Mouse (Mus musculus) lung, embryonic 15.5 days (tissue): ENCODE results near the gene Lpp. TPM values are rescaled to one million over a fixed set of nuclear protein-coding genes. Genes with fewer than 3 reads are reported as not detected.
A peak's percentile ranks its signal among the peaks of the same experiment; 100 is the strongest.

Source experiments
- ATAC-seq: fragments of 200-750 bp; cut with Nextera tagmentation; 2 replicates; pipeline ENCODE4 v1.8.0; 2017; ENCODE audit warnings: moderate number of reproducible peaks, borderline replicate concordance; ENCODE audit not compliant: low FRiP score, low TSS enrichment; ENCODE audit errors: extremely low read depth
- H3K27ac ChIP-seq: fragments of 300-500 bp; sonication (generic); 2 replicates; pipeline ENCODE4 v1.5.1; 2015; ENCODE audit warnings: moderate library complexity, mild to moderate bottlenecking, inconsistent platforms
- H3K27me3 ChIP-seq: fragments of 300-500 bp; sonication (generic); 2 replicates; pipeline ENCODE4 v1.6.1; 2015; ENCODE audit warnings: inconsistent platforms
- H3K36me3 ChIP-seq: fragments of 300-500 bp; sonication (generic); 2 replicates; pipeline ENCODE4 v1.6.1; 2015; ENCODE audit warnings: inconsistent platforms
- H3K4me1 ChIP-seq: fragments of 300-500 bp; sonication (generic); 2 replicates; pipeline ENCODE4 v1.6.1; 2015; ENCODE audit warnings: inconsistent platforms
- H3K4me2 ChIP-seq: fragments of 300-500 bp; sonication (generic); 2 replicates; pipeline ENCODE4 v1.6.1; 2015; ENCODE audit warnings: inconsistent platforms, mild to moderate bottlenecking, moderate library complexity
- H3K4me3 ChIP-seq: fragments of 300-500 bp; sonication (generic); 2 replicates; pipeline ENCODE4 v1.5.1; 2015; ENCODE audit warnings: mild to moderate bottlenecking, inconsistent platforms
- H3K9ac ChIP-seq: fragments of 300-500 bp; sonication (generic); 2 replicates; pipeline ENCODE4 v1.6.1; 2015; ENCODE audit warnings: inconsistent platforms
- H3K9me3 ChIP-seq: fragments of 300-500 bp; sonication (generic); 2 replicates; pipeline ENCODE4 v1.6.1; 2016; ENCODE audit warnings: inconsistent platforms
- WGBS: fragments of 180-500 bp; shearing (Covaris S2); methylation state at CpG from one replicate; pipeline ENCODE4 v1.1.7; 2015; 5-methylcytosine and 5-hydroxymethylcytosine counted together
- polyA plus RNA-seq: library from polyadenylated mRNA; unstranded; fragments of >200 nt; fragmentation: Nextera tagmentation; extraction: Ambion mirVana; gene quantifications from 2 replicates; pipeline ENCODE4 v1.2.1, GENCODE M21; 2015

The Lpp gene
- polyA plus RNA-seq, 1 experiment from 2014 or later: 65.4 TPM

GRCm38 (mm10) chr16:24644760-24645406, 251.6 kb downstream of the Lpp start:
- WGBS: 84% methylated on average over 4 of the region's 4 CpGs
- no peaks in the 10 kb centered on the region for H3K27me3 ChIP-seq
- no peak overlapping the region for H3K4me3 ChIP-seq
- H3K36me3 ChIP-seq: no peaks in the 10 kb centered on the region
- H3K4me1 ChIP-seq: 0 out of 2 replicates have a peak, but pooled peaks cover 3% of the 10 kb centered on the region
- H3K27ac ChIP-seq: no peak overlapping the region
- no peak for ATAC-seq
- no peak overlapping the region for H3K4me2 ChIP-seq
- H3K9me3 ChIP-seq: no peaks in the 10 kb centered on the region
- H3K9ac ChIP-seq: no peak overlapping the region

DNA sequence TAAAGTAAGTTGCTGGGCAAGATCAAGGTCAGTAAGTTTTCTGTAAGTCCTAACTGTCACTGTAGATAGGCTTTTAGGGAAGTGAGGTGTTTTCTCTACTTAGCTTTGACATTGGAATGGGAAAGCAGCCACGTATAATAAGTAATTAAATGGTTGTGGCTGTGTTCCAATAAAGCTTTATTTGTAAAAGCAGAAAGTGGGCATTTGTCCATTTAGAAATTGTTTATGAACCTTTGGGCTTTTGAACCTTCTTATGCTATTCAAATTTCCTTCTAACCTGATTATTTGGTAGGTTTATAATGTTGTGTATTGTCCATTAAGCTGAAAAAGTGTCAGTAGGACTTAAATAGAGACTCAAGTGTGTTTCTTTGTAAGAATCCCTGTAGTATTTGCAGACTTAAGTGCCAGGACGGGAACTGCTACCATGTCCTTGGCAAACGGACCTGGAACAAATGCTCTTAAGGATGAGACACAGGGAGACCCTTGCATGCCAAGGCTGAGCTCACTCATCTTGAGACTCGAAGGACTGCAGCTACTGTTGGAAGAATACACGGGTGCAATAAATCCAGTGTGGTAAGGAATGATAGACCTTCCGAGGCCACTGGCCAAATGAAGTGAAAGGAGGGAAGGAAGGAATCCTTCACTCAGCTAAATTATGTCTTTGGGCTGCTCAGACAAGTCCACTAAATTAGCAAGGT, 252.7 kb downstream of the Lpp start:
- Histone ChIP-seq H3K9me3 (no peaks in the 10 kb centered on the region), H3K36me3 (no peaks in the 10 kb centered on the region), H3K9ac (no peak overlapping the region), H3K27ac (no peak overlapping the region), H3K4me3 (no peak overlapping the region), H3K4me2 (no peak overlapping the region), H3K27me3 (no peaks in the 10 kb centered on the region), H3K4me1 (0 out of 2 replicates have a peak, but pooled peaks cover 3% of the 10 kb centered on the region)
- no peak for ATAC-seq
- WGBS: 59% methylated on average over 6 of the region's 6 CpGs

DNA sequence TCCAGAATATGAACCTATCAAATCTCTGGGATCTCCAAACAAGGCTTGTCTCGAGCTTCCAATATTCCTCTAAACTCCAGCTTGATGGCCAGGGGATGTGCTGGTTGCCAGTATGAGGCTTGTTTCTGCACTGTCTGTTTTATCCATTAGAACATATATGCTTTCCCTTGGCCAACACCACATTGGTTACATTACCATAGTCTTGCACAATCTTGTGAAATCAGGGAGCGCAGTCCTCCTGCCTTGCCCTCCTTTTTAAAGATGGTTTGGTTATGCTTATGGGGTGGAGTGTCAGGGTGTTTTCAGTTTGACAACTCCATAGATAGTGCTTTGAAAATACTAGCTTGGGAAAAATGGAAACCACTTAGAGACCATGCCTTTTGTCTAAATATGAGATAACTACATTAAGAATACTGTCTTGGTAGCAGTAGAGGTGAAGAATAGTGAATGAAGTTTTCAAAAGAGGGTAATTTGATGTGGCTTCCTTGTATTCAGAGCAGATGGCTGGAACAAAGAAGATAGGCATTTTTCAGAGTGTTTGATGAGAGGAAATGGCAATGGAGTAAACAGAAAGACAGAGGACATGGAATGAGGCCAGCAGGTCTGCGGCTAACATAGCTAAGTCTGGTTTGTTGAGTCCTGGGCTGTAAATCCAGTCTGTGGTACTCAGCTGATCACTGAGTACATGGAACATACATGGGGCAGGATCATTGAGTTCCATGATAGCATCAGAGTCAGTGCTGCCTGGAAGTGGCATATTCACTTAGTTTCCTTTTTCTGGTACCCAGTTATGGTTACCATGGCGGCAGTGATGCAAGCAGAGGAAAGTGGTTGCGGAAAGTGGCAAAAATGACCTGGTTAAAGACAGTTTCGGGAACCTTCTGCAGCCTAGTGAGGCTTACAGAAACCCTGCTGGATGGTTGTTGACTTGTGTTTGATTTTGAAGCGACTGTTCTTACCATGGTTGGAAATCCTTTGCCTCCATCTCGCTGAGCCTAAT, 258.6 kb downstream of the Lpp start:
- 0 out of 2 replicates have a peak, but pooled peaks have one; percentile 27 for ATAC-seq
- H3K9me3 ChIP-seq: no peaks in the 10 kb centered on the region
- H3K36me3 ChIP-seq: no peaks in the 10 kb centered on the region
- H3K4me2 ChIP-seq: no peak overlapping the region
- WGBS: 77% methylated on average over 8 of the region's 8 CpGs
- H3K27me3 ChIP-seq: no peaks in the 10 kb centered on the region
- H3K27ac ChIP-seq: no peak overlapping the region
- H3K4me1 ChIP-seq: peaks cover 24% of the 10 kb centered on the region
- no peak overlapping the region for H3K4me3 ChIP-seq
- no peak overlapping the region for H3K9ac ChIP-seq

DNA sequence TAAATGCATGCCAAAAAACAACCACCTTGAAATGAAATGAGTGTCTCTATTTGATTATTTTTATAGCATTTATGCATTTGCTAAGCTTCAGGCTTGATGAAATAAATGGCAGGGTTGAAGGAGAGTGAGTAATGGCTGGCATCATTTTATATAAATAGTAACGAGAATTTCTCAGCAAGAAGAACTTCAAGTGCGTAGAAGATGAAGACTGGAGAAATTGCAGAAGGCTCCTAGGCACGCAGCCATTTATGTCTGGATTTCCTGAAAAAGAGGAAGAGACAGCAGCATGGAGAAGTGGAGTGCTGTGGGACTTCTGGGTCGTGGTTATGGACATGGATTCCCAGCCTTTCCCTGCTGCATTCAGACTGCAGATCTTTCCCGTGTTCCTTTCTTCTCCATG, 259.7 kb downstream of the Lpp start:
- Histone ChIP-seq H3K9me3 (no peaks in the 10 kb centered on the region), H3K4me3 (no peak overlapping the region), H3K27me3 (no peaks in the 10 kb centered on the region), H3K36me3 (no peaks in the 10 kb centered on the region), H3K27ac (no peak overlapping the region), H3K4me1 (peaks cover 24% of the 10 kb centered on the region), H3K4me2 (no peak overlapping the region), H3K9ac (no peak overlapping the region)
- 68% methylated on average over 5 of the region's 5 CpGs for WGBS
- no peak for ATAC-seq

GRCm38 (mm10) chr16:24655116-24655515, 261.8 kb downstream of the Lpp start:
- Histone ChIP-seq H3K9me3 (no peaks in the 10 kb centered on the region), H3K27ac (peak overlapping the region; percentile 67; the same call in 1 of the 2 replicates), H3K27me3 (no peaks in the 10 kb centered on the region), H3K9ac (no peak overlapping the region), H3K4me2 (no peak overlapping the region), H3K4me1 (peaks cover 24% of the 10 kb centered on the region), H3K36me3 (no peaks in the 10 kb centered on the region), H3K4me3 (no peak overlapping the region)
- ATAC-seq: no peak
- 40% methylated on average over 3 of the region's 3 CpGs for WGBS

- H3K4me3 ChIP-seq: no peak overlapping the region
- no peak for ATAC-seq
- H3K9ac ChIP-seq: no peak overlapping the region
- peaks cover 24% of the 10 kb centered on the region for H3K4me1 ChIP-seq
- no peak overlapping the region for H3K27ac ChIP-seq
- 85% methylated on average over 8 of the region's 8 CpGs for WGBS
- no peaks in the 10 kb centered on the region for H3K9me3 ChIP-seq
- H3K4me2 ChIP-seq: no peak overlapping the region
- H3K27me3 ChIP-seq: no peaks in the 10 kb centered on the region
- H3K36me3 ChIP-seq: no peaks in the 10 kb centered on the region
Observed at GRCm38 (mm10) chr16:24656026-24656425, 262.7 kb downstream of the Lpp start.

DNA sequence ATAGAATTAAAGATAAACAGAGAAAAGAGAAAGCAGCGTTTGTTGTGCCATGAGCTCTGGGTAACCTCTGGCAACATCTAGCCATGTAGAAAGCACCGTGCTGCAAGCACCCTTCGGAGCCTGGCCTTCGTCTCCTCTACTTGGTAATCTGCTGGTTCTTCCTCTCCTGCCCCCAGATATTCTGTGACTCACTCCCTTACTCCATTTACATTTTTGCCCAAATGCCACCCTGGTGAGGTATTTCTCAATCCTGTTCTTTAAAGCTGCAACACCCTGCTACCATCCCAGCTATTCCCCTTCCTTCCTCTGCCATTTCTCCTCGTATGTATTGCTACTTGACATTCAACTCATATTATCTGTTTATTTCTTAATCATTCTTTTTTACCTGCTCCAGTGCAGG, 263.4 kb downstream of the Lpp start:
- H3K4me3 ChIP-seq: no peak overlapping the region
- H3K36me3 ChIP-seq: peaks cover 3% of the 10 kb centered on the region; the same call in 1 of the 2 replicates
- WGBS: 81% methylated on average over 5 of the region's 5 CpGs
- no peaks in the 10 kb centered on the region for H3K9me3 ChIP-seq
- no peak overlapping the region for H3K9ac ChIP-seq
- H3K4me1 ChIP-seq: peaks cover 20% of the 10 kb centered on the region
- H3K27me3 ChIP-seq: no peaks in the 10 kb centered on the region
- H3K4me2 ChIP-seq: no peak overlapping the region
- no peak overlapping the region for H3K27ac ChIP-seq
- ATAC-seq: no peak

- Histone ChIP-seq H3K9ac (no peak overlapping the region), H3K4me2 (no peak overlapping the region), H3K4me1 (peaks cover 13% of the 10 kb centered on the region; the same call in 1 of the 2 replicates), H3K9me3 (no peaks in the 10 kb centered on the region), H3K27ac (no peak overlapping the region), H3K36me3 (peaks cover 6% of the 10 kb centered on the region; the same call in 1 of the 2 replicates), H3K4me3 (no peak overlapping the region), H3K27me3 (no peaks in the 10 kb centered on the region)
- no peak for ATAC-seq
- WGBS: 93% methylated on average over 2 of the region's 2 CpGs
Observed at GRCm38 (mm10) chr16:24659049-24659448, 265.7 kb downstream of the Lpp start.

GRCm38 (mm10) chr16:24664131-24664530, 270.8 kb downstream of the Lpp start:
- no peak overlapping the region for H3K9ac ChIP-seq
- H3K4me3 ChIP-seq: no peak overlapping the region
- peaks cover 6% of the 10 kb centered on the region; the same call in 1 of the 2 replicates for H3K36me3 ChIP-seq
- H3K9me3 ChIP-seq: no peaks in the 10 kb centered on the region
- ATAC-seq: no peak
- H3K4me1 ChIP-seq: no peaks in the 10 kb centered on the region
- H3K27me3 ChIP-seq: no peaks in the 10 kb centered on the region
- no peak overlapping the region for H3K27ac ChIP-seq
- no peak overlapping the region for H3K4me2 ChIP-seq

DNA sequence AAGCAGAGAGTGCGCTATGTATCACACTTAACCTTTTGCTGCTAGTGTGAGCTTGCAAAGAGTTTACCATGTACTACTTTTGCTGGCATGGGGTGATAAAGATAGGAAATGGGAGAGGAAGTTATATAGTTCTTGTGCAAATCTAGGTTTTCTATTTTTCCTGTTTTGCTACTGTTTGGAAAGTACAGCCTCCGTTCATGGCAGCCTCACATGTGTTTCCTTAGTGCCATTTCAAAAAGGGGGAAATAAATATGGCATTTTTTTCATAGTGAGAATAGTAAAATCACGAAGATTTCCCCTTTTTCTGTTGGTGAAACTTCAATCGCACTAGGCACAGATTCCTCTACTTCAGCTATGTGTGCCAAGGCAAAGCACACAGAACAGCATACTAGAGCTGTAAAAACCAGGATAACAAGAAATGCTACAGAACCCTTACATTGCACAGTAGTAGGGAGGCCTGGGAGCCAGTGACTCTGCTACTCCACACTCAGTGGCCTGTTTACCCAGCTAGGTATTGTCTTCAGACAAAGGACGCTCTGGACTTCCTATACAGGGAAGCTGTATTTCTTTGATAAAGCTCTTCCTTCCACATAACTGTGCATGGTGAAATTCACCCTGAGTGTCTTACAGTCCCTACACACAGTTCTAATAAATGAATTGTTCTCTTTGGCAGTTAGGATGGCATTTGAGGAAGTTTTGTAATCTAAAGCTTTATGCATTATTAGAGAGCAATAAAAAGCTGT, 276.6 kb downstream of the Lpp start:
- no peak overlapping the region for H3K9ac ChIP-seq
- H3K4me1 ChIP-seq: no peaks in the 10 kb centered on the region
- no peaks in the 10 kb centered on the region; the same call in 1 of the 2 replicates for H3K36me3 ChIP-seq
- no peak overlapping the region for H3K27ac ChIP-seq
- H3K4me2 ChIP-seq: no peak overlapping the region
- H3K4me3 ChIP-seq: no peak overlapping the region
- WGBS: 75% methylated on average over 5 of the region's 5 CpGs
- ATAC-seq: no peak
- no peaks in the 10 kb centered on the region for H3K27me3 ChIP-seq
- no peaks in the 10 kb centered on the region for H3K9me3 ChIP-seq

DNA sequence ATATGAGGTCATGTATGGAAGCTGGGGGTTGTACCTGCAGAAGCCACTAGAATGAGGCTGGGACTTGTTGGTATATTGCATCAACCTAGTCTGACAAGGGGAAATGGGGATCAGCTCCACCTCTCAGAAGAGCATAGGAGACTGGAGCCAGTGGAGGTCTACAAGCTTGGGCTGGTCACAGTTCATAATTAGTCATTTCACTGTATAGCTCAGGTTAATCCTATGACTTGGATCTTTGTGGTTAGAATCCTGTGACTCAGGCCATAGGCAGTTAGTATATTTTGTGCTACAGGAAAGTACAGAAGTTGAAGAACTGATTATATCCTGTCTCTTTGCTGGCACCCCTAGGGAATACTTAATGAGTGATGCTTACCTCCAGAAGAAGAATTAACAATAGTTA, 285.6 kb downstream of the Lpp start:
- H3K27me3 ChIP-seq: no peaks in the 10 kb centered on the region
- no peaks in the 10 kb centered on the region for H3K4me1 ChIP-seq
- H3K4me2 ChIP-seq: no peak overlapping the region
- no peak for ATAC-seq
- H3K9me3 ChIP-seq: no peaks in the 10 kb centered on the region
- H3K4me3 ChIP-seq: no peak overlapping the region
- H3K27ac ChIP-seq: no peak overlapping the region
- no peak overlapping the region for H3K9ac ChIP-seq
- peaks cover 12% of the 10 kb centered on the region; the same call in 1 of the 2 replicates for H3K36me3 ChIP-seq
